Mouse (Mus musculus) heart, adult 2 months (tissue): ENCODE results near the gene Vnn1. TPM values are rescaled to one million over a fixed set of nuclear protein-coding genes. Genes with fewer than 3 reads are reported as not detected.

Experiments used
- DNase-seq, 2 experiments: peaks; one replicate each; pipeline ENCODE4 v3.0.0; 2021
- H3K27ac ChIP-seq: fragments of 200-600 bp; 2 replicates; pipeline ENCODE4 v1.8.1; 2022
- H3K27me3 ChIP-seq: fragments of 200-500 bp; 2 replicates; pipeline ENCODE4 v1.6.1; 2012; ENCODE audit warnings: mild to moderate bottlenecking, low read length, inconsistent platforms, mixed read lengths; ENCODE audit not compliant: control insufficient read depth, insufficient read depth
- H3K36me3 ChIP-seq: fragments of 200-500 bp; 2 replicates; pipeline ENCODE4 v1.6.1; 2012; ENCODE audit warnings: low read length, inconsistent platforms; ENCODE audit not compliant: control insufficient read depth, insufficient read depth
- H3K4me1 ChIP-seq: fragments of 200-500 bp; 2 replicates; pipeline ENCODE4 v1.6.1; 2011; ENCODE audit warnings: low read length; ENCODE audit not compliant: control insufficient read depth, insufficient read depth
- H3K4me3 ChIP-seq: fragments of 200-600 bp; 2 replicates; pipeline ENCODE4 v1.8.1; 2022
- H3K79me2 ChIP-seq: fragments of 200-500 bp; replicated peaks from 2 replicates; pipeline ENCODE4 v1.6.1; 2012; ENCODE audit warnings: mild to moderate bottlenecking, inconsistent platforms, low read length, moderate library complexity, mixed read lengths; ENCODE audit not compliant: control insufficient read depth, insufficient read depth
- H3K9ac ChIP-seq: fragments of 200-500 bp; 2 replicates; pipeline ENCODE4 v1.6.1; 2012; ENCODE audit warnings: low read depth, mild to moderate bottlenecking, control low read depth, inconsistent platforms, low read length, mixed read lengths
- CTCF ChIP-seq: fragments of 200-600 bp; IDR thresholded peaks from 2 replicates; pipeline ENCODE4 v1.8.1; 2022; ENCODE audit warnings: antibody characterized with exemption, mild to moderate bottlenecking, moderate library complexity
- EP300 ChIP-seq: fragments of 200-500 bp; IDR thresholded peaks from 2 replicates; pipeline ENCODE4 v1.6.1; 2011; ENCODE audit warnings: low read depth, low read length, control low read depth; ENCODE audit not compliant: insufficient read depth
- POLR2A ChIP-seq: fragments of 200-500 bp; IDR thresholded peaks from 2 replicates; pipeline ENCODE4 v1.6.1; 2011; ENCODE audit warnings: mild to moderate bottlenecking, low read depth, low read length, control low read depth; ENCODE audit not compliant: insufficient read depth
- WGBS: fragments of 180-500 bp; shearing (Covaris S2); methylation state at CpG from one replicate; pipeline ENCODE4 v1.1.7; 2018; 5-methylcytosine and 5-hydroxymethylcytosine counted together
- intact Hi-C: fragments of 180-260 bp; cut with DNase I; formaldehyde crosslinking; loops from one replicate; pipeline ENCODE4 v1.15.1; 2025
- polyA plus RNA-seq: library from polyadenylated mRNA; depleted of rRNA; stranded (reverse); fragments of >200 nt; gene quantifications from 2 replicates; pipeline ENCODE4 v1.2.3, GENCODE M21; 2012; rRNA removed
- total RNA-seq, 2 experiments: library from RNA; stranded (reverse); gene quantifications; 2 replicates each; pipeline ENCODE4 v1.2.3; 2021

Vnn1 gene
- total and polyA plus RNA-seq, 3 experiments = 0.30 to 0.62 (median 0.31) TPM

- Histone ChIP-seq H3K27me3 (no peaks in the 10 kb centered on the region), H3K9ac (no peak overlapping the region), H3K79me2 (no peaks in the 10 kb centered on the region), H3K4me3 (no peak overlapping the region), H3K27ac (no peak overlapping the region), H3K36me3 (no peaks in the 10 kb centered on the region), H3K4me1 (no peaks in the 10 kb centered on the region)
- intact Hi-C loops = no loop called here
- DNase-seq = no peak
- TF ChIP-seq POLR2A (no peak), CTCF (no peak), EP300 (no peak)
- 42% methylated on average over 7 of the region's 7 CpGs for WGBS
These were observed 53.5 kb downstream of the Vnn1 start for GRCm38 (mm10) chr10:23948026-23948425.

DNA sequence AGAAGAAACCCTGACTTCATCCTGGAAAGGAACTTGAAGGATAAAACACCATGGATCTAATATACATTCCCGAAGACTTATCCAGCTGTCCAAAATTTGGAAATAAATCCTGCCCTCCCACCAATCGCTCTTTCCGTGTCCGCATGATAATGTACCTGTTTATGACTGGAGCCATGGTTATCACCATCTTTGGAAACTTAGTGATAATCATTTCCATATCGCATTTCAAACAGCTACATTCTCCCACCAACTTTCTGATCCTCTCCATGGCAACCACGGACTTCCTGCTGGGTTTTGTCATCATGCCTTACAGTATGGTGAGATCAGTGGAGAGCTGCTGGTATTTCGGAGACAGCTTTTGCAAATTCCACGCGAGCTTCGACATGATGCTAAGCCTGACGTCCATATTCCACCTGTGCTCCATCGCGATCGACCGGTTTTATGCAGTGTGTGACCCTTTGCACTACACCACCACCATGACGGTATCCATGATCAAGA is 55.1 kb downstream of the Vnn1 start, which contains the start of gene Taar3:
Gene Taar3 (plus strand): TSS at position 51 of the 498 bp plus-strand sequence.
- no peaks in the 10 kb centered on the region for H3K27me3 ChIP-seq
- no peak within 1 kb of the TSS for H3K4me3 ChIP-seq
- no peak for DNase-seq
- no peaks in the 10 kb centered on the region for H3K4me1 ChIP-seq
- TF ChIP-seq EP300 (no peak), CTCF (no peak), POLR2A (no peak)
- H3K9ac ChIP-seq = no peak within 1 kb of the TSS
- no peaks in the 10 kb centered on the region for H3K79me2 ChIP-seq
- intact Hi-C loops = no loop called here
- no peak within 1 kb of the TSS for H3K27ac ChIP-seq
- WGBS = 81% methylated on average over 16 of the region's 16 CpGs
- no peaks in the 10 kb centered on the region for H3K36me3 ChIP-seq

GRCm38 (mm10) chr10:23951714-23952113 is 57.2 kb downstream of the Vnn1 start:
- no peak for TF ChIP-seq POLR2A
- no peak for TF ChIP-seq CTCF
- no peak for TF ChIP-seq EP300
- no peaks in the 10 kb centered on the region for H3K27me3 ChIP-seq
- no peaks in the 10 kb centered on the region for H3K79me2 ChIP-seq
- WGBS = 73% methylated on average over 6 of the region's 6 CpGs
- no peaks in the 10 kb centered on the region for H3K36me3 ChIP-seq
- intact Hi-C loops = no loop called here
- H3K9ac ChIP-seq = no peak overlapping the region
- no peaks in the 10 kb centered on the region for H3K4me1 ChIP-seq
- H3K27ac ChIP-seq = no peak overlapping the region
- DNase-seq = no peak
- no peak overlapping the region for H3K4me3 ChIP-seq

Other genes starting within 250 kb of the Vnn1 start
- gene Rps12, start 107.4 kb upstream of the Vnn1 start, total RNA-seq = 100 to 1,000 TPM; 189 to 223 TPM
- 457 and 603 TPM in 2 replicates for gene Rps12, start 107.4 kb upstream of the Vnn1 start, polyA plus RNA-seq
- 1 to 10 TPM; 7.6 to 9.2 TPM for gene Slc18b1, start 97.7 kb upstream of the Vnn1 start, total RNA-seq
- 5.8 and 9.3 TPM in 2 replicates for gene Slc18b1, start 97.7 kb upstream of the Vnn1 start, polyA plus RNA-seq
- gene Vnn3, start 43.2 kb upstream of the Vnn1 start, total RNA-seq = not detected
- 0.26 and 0.33 TPM in 2 replicates for gene Vnn3, start 43.2 kb upstream of the Vnn1 start, polyA plus RNA-seq
- not detected for gene Taar1, start 25.7 kb downstream of the Vnn1 start, total RNA-seq
- gene Taar1, start 25.7 kb downstream of the Vnn1 start, polyA plus RNA-seq = not detected in 2 replicates
- gene Taar2, start 43.9 kb downstream of the Vnn1 start, total RNA-seq = not detected
- gene Taar2, start 43.9 kb downstream of the Vnn1 start, polyA plus RNA-seq = not detected in 2 replicates
- not detected for gene Taar3, start 54.9 kb downstream of the Vnn1 start, total RNA-seq
- not detected in 2 replicates for gene Taar3, start 54.9 kb downstream of the Vnn1 start, polyA plus RNA-seq
- gene Taar4, start 65.8 kb downstream of the Vnn1 start, total RNA-seq = not detected
- gene Taar4, start 65.8 kb downstream of the Vnn1 start, polyA plus RNA-seq = not detected in 2 replicates
- not detected for gene Taar5, start 76.0 kb downstream of the Vnn1 start, total RNA-seq
- gene Taar5, start 76.0 kb downstream of the Vnn1 start, polyA plus RNA-seq = not detected in 2 replicates
- gene Taar6, start 91.0 kb downstream of the Vnn1 start, total RNA-seq = not detected
- gene Taar6, start 91.0 kb downstream of the Vnn1 start, polyA plus RNA-seq = not detected in 2 replicates
- not detected for gene Taar7a, start 98.8 kb downstream of the Vnn1 start, total RNA-seq
- gene Taar7a, start 98.8 kb downstream of the Vnn1 start, polyA plus RNA-seq = not detected in 2 replicates
- gene Taar7b, start 105.3 kb downstream of the Vnn1 start, total RNA-seq = not detected
- not detected in 2 replicates for gene Taar7b, start 105.3 kb downstream of the Vnn1 start, polyA plus RNA-seq
- not detected for gene Taar7d, start 132.5 kb downstream of the Vnn1 start, total RNA-seq
- gene Taar7d, start 132.5 kb downstream of the Vnn1 start, polyA plus RNA-seq = not detected in 2 replicates
- gene Taar7e, start 142.9 kb downstream of the Vnn1 start, total RNA-seq = not detected
- not detected in 2 replicates for gene Taar7e, start 142.9 kb downstream of the Vnn1 start, polyA plus RNA-seq
- gene Taar7f, start 154.8 kb downstream of the Vnn1 start, total RNA-seq = not detected
- gene Taar7f, start 154.8 kb downstream of the Vnn1 start, polyA plus RNA-seq = not detected in 2 replicates
- gene Taar8a, start 181.8 kb downstream of the Vnn1 start, total RNA-seq = not detected
- not detected in 2 replicates for gene Taar8a, start 181.8 kb downstream of the Vnn1 start, polyA plus RNA-seq
- not detected for gene Taar8b, start 197.6 kb downstream of the Vnn1 start, total RNA-seq
- gene Taar8b, start 197.6 kb downstream of the Vnn1 start, polyA plus RNA-seq = not detected in 2 replicates
- gene Taar8c, start 207.2 kb downstream of the Vnn1 start, total RNA-seq = not detected
- gene Taar8c, start 207.2 kb downstream of the Vnn1 start, polyA plus RNA-seq = not detected in 2 replicates
- not detected for gene Taar9, start 214.8 kb downstream of the Vnn1 start, total RNA-seq
- not detected in 2 replicates for gene Taar9, start 214.8 kb downstream of the Vnn1 start, polyA plus RNA-seq